Mouse (Mus musculus) cerebellum, adult 9-10 months (tissue): ENCODE data around the gene Cers6.

Experiments
- DNase-seq: peaks from one replicate; pipeline ENCODE4 v3.0.0; 2022

Gene Cers6

DNA sequence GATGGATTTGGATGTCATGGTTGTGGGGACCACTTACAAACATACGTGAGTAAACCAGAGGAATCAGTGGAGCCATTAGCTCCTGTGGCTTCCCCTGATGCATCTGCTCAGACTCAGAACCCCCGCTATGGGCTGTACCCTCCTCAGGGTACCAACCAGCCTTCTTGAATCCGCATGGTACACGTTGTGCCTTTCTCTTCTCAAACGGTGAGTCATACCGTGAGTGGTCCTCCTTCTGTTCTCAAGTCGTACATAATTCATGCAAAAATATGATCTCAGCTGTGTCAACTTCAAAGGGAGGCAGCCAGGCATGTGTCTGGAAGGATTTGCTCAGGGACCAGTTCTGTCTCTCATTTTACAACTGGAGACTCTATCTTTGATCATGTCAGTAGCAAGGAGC is 23.3 kb downstream of the Cers6 start:
- no peak for DNase-seq

DNA sequence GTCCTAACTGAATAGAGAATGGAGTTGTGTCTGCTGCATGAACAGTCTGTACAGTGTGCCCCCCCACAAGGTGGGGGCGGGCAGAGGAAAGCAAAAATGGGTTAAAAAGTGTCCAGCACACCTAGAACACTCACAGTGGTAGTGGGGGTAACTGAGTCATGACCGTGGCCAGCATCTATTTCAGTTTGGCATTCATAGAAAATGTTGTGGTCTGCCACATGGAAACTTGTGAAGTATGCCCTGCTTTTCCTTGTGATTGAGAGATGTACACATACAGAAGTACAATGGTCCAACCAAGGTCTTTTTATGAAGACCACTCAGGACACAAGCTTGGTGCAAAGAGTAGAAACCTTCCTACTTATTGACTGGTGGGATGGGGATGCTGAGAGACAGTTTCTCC is 24.0 kb downstream of the Cers6 start:
- DNase-seq = no peak

DNA sequence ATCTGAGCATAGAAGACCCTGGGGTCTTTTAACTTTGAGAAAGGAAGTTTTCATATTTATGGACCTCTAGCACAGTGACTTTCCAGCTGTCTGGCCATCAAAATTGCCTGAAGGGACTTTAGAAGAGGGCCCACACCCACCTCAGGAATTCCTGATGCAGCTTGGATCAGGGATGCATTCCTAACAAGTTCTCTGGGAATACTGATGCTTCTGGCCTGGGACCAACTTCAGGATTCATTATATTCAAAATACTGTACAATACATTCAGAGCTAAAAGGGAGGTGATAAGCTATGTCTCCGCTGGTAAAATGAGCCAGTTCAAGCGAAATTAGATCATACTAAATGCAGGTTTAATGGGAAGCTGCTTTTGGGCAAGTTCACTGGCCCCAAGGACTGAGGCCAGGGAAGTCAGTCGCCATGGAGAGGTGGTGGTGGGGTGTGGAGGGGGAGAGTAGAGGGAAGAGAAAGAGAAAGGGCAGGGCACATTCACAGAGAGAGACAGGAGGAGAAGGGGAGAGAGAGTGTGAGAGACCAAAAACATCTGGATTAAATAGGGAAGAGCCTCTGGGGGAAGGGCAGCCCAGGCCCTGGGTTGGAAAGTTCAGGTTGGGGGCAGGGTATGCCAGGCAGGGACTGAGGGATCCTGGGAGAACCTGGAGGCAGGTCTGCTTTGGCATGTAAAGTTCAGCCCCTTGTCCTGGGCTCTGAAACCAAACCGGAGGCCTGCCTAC is 24.7 kb downstream of the Cers6 start:
- no peak for DNase-seq

DNA sequence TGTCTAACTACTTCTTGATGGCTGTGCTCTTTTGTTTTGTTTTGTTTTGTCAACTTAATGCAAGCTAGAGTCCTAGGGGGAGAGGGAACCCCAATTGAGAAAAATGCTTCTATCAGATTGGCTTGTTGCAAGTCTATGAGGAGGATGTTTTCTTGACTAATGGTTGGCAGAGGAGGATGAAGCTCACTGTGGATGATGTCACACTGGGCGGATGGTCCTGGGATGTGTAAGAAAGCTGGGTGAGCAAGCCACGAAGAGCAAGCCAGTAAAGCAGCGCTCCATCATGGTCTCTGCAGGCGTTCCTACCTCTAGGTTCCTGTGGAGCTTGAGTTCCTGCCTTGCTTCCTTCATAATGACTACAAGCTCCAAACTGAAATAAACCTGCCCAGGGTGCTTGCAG is 25.4 kb downstream of the Cers6 start:
- DNase-seq = no peak

- DNase-seq = no peak
These were observed 27.0 kb downstream of the Cers6 start for GRCm38 (mm10) chr2:68888094-68888705.

DNA sequence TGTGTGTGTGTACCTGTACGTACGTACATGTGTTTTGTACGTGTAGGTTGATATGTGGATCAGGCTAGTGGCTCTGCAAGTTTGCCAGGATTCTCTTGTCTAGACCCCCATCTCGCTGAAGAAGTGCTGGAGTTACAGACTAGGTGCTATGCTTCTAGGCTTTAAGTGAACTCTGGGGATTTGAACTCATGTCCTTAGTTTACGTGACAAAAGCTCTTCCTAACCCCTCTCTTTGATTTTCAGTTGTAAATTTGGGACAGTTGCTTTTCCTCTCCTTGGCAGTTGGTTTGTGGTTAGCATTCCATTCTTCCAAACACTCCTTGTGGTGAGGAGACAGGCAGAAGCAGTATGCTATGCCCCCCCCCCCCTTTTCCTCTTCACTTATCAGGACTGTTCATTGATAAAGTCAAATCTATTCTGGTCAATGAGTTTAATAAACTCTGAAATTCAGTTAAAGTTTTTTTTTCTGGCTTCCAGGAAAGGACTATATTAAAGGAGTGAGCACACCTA is 28.5 kb downstream of the Cers6 start:
- DNase-seq = no peak

DNA sequence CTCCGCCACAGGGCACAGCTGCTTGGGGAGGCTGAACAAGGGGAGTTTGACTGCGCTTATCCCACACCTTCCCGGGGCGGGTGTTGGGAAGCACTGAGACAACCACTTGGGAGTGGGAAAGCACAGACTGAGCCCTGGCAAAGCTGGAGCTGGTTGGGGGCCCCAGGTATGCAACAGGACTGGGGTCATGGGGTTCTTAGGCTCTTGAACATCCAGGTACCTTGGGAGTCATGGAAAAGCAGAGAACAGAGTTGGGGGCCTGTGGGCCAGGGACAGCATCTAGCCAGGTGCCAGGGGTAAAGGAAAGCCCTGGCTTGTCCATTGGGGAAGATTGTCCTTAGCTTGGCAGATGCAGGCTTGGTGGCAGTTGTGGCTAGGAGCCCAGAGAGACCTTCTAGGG is 31.2 kb downstream of the Cers6 start:
- DNase-seq = no peak

- no peak for DNase-seq
These were observed 34.0 kb downstream of the Cers6 start for GRCm38 (mm10) chr2:68895044-68895764.

GRCm38 (mm10) chr2:68896196-68896595 is 35.0 kb downstream of the Cers6 start:
- DNase-seq = peak; percentile 85

DNA sequence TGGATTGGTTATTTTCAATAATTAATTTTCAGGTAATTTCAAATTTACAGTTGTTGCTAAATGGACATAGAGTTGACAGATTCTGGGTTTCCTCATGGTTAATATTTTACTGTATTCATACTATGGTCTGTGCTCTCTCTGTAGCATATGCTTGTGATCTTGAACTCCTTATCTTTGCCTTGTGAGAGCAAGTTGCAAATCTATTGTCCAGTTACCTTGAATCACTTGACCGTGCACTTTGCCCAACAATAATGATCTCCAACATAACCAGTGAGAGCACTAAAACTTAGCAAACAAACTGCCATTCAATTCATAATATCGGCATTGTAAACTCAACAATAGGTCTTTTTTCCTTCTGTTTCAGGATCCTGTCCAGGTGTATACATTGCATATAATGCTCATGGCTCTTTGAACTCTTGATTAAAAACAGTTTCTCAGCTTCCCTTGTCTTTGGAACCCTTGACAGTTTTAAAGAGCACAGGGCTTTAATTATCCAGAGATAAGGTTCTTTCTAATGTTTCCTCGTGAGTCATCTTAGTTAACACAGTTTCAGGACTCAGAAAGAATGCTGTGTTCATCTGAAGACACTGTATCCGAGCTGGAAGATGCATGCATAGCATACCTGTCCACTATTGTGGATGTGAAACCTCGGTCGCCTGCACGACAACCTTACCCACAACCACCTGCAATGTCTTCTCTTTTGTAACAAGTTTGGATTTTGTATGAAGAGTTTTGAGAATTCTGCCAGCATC is 38.7 kb downstream of the Cers6 start:
- DNase-seq = no peak

DNA sequence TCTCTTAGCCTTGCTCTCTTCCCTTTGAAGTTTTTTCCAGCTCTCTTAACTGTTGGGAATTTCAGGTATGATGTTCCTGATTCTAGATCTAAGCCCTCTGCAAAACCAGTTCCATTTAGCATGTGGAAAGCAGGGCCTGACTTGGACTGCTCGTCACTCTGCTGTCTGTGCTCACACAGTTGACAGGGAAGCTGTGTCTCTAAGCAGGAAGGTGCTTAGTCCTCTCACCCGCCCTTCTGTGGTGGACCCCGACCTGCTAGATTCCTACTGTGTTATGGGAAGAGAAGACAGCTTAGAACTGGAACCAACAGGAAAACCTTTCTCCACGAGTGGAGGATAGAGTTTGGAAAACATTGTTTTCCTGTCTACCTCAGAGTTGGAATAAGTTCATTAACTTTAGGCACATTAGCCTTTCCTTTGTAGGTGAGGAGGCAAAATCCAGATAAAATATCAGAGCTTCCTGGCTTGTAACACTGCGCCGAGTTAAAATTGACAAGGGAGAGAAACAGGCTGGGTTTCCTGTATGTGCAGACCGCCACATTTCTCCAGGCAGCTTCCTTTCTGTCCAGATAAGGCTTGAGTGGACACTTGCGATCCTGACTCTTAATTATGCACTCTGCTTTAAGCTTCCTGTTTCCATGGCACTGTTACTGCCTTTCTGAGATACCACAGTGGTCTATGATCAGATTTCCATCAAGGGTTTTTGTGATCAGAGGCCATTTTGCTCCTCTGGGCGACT is 39.6 kb downstream of the Cers6 start:
- DNase-seq = no peak

- DNase-seq = no peak
These were observed 40.5 kb downstream of the Cers6 start for GRCm38 (mm10) chr2:68901708-68902107.

DNA sequence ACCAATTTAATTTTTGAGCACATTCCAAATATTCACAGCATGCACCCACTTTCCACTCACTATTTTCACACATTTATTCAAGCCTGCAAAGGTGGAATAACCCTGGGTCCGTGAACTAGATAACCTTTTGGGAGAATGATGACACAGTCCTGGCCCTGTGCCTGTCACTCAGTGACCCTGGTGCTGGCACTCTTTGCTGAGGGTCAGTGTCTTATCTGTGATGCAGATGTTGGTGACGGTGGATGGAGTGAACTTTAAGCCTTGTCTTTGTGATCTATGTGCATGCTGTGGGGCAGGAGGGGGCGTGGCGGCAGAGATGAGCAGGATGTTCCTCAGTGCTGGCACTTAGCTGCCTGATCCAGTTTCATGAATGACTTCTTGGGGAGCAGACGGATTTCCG is 41.3 kb downstream of the Cers6 start:
- no peak for DNase-seq

- no peak for DNase-seq
These were observed 45.7 kb downstream of the Cers6 start for GRCm38 (mm10) chr2:68906921-68907320.

- no peak for DNase-seq
These were observed 46.7 kb downstream of the Cers6 start for GRCm38 (mm10) chr2:68907721-68908463.

DNA sequence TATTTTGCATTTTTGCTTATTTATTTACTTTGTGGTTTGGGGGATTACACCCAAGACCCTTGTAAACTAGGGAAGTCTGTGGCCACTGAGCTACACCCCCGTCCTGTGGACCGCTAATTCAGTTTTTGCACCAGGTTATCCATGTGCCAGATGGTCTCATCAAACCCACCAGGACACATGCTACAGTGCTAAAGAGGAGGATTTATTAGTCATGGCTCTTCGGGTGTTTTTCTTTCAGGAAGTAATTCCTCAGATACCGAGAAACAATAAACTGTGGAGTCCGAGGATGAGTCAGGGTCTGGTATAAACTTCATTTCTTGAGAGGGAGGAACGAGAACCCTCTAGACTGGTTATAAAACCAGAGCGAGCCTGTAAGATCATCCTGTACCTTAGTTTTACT is 49.5 kb downstream of the Cers6 start:
- no peak for DNase-seq

GRCm38 (mm10) chr2:68911587-68912483 is 50.6 kb downstream of the Cers6 start:
- DNase-seq = no peak

DNA sequence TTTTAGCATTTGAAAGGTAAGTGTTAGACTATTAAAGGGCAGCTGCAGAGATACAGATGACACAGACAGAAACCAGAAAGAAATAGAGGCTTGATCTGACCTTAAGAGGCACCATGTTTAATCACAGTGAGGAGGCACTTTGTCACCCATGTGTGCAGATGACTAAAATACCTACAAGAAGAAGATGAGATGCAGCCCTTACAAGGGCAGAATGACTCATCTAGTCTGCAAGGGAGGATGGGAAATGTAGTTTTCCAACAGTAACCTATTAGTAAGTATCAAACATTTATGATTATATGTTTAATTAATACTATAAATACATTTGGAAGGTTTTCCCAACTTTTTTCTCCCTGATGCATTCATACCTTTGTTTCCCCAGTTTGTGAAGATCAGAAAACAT is 54.5 kb downstream of the Cers6 start:
- DNase-seq = no peak

DNA sequence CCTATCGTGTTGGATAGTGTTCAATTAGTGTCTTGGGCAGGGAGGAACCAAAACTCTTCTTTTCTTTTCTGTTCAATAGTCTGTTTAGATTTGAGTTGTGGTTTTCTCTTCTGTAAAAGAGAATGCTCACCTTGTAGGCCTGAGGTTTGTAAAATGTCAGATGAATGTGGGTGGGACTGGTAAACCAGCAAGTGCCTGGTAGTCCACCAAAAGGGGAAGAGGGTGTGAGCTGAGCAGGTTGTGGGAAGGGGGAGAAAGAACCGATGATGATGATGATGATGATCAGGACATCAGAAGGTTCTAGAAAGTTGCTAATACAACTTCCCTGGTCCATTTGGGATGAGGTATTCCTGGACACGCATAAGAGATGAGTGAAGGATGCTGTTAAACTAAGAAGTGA is 55.1 kb downstream of the Cers6 start:
- no peak for DNase-seq

- no peak for DNase-seq
These were observed 55.8 kb downstream of the Cers6 start for GRCm38 (mm10) chr2:68917010-68917409.

GRCm38 (mm10) chr2:68917524-68917923 is 56.3 kb downstream of the Cers6 start:
- DNase-seq = no peak
